Mouse (Mus musculus): Measurements from ENCODE around the gene Gm20388. TPM values are rescaled to one million over a fixed set of nuclear protein-coding genes. Genes with fewer than 3 reads are reported as not detected.
A peak's percentile ranks its signal among the peaks of the same experiment; 100 is the strongest.

Gene Gm20388
- polyA plus RNA-seq, 1 experiment: 28.1 TPM

GRCm38 (mm10) chr8:120072827-120073226, 162.2 kb downstream of the Gm20388 start:
- Histone ChIP-seq H3K9ac (ENCODE audit: low read depth, poor library complexity, severe bottlenecking) (no peak overlapping the region), H3K4me3 (ENCODE audit: low read depth, low read length) (no peak overlapping the region), H3K36me3 (ENCODE audit: control insufficient read depth, insufficient read depth, low read length, poor library complexity, severe bottlenecking) (no peaks in the 10 kb centered on the region), H3K27me3 (ENCODE audit: control insufficient read depth, insufficient read depth, low read length, poor library complexity, severe bottlenecking) (no peaks in the 10 kb centered on the region), H3K9me3 (replicated peaks; ENCODE audit: control insufficient read depth, insufficient read depth, low read length, poor library complexity, severe bottlenecking) (no peaks in the 10 kb centered on the region), H3K4me1 (ENCODE audit: control insufficient read depth, insufficient read depth, low read length) (no peaks in the 10 kb centered on the region), H3K27ac (ENCODE audit: insufficient read depth, low read length) (no peak overlapping the region)
- TF ChIP-seq EP300 (IDR thresholded peaks at IDR 0.05; ENCODE audit: insufficient read depth, low read depth, low read length): no peak
- TF ChIP-seq CTCF (IDR thresholded peaks at IDR 0.05; ENCODE audit: low read depth, low read length): no peak
- no peak for TF ChIP-seq POLR2A (IDR thresholded peaks at IDR 0.05; ENCODE audit: insufficient read depth, low read length)

DNA sequence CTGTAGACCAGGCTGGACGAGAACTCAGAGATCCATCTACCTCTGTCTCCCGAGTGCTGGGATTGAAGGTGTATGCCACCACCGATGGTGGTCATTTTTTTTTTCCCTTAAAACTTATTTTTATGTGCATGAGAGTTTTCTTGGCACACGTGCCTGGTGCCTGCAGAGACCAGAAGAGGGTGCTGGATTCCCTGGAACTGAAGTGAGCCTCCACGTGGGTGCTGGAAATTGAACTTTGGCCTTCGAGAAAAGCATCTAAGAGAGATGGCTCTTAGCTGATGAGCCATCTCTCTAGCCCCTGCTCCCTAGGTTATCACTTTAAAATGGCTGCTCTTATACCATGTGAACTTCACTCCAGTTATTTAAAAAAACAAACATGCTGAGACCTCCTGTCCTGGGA, 163.9 kb downstream of the Gm20388 start:
- Histone ChIP-seq H3K27ac (ENCODE audit: insufficient read depth, low read length) (no peak overlapping the region), H3K9me3 (replicated peaks; ENCODE audit: control insufficient read depth, insufficient read depth, low read length, poor library complexity, severe bottlenecking) (no peaks in the 10 kb centered on the region), H3K9ac (ENCODE audit: low read depth, poor library complexity, severe bottlenecking) (no peak overlapping the region), H3K36me3 (ENCODE audit: control insufficient read depth, insufficient read depth, low read length, poor library complexity, severe bottlenecking) (no peaks in the 10 kb centered on the region), H3K4me1 (ENCODE audit: control insufficient read depth, insufficient read depth, low read length) (peaks cover 4% of the 10 kb centered on the region), H3K4me3 (ENCODE audit: low read depth, low read length) (no peak overlapping the region), H3K27me3 (ENCODE audit: control insufficient read depth, insufficient read depth, low read length, poor library complexity, severe bottlenecking) (no peaks in the 10 kb centered on the region)
- TF ChIP-seq POLR2A (IDR thresholded peaks at IDR 0.05; ENCODE audit: insufficient read depth, low read length) (no peak), CTCF (IDR thresholded peaks at IDR 0.05; ENCODE audit: low read depth, low read length) (no peak), EP300 (IDR thresholded peaks at IDR 0.05; ENCODE audit: insufficient read depth, low read depth, low read length) (no peak)

- Histone ChIP-seq H3K36me3 (ENCODE audit: control insufficient read depth, insufficient read depth, low read length, poor library complexity, severe bottlenecking) (no peaks in the 10 kb centered on the region), H3K4me3 (ENCODE audit: low read depth, low read length) (no peak overlapping the region), H3K4me1 (ENCODE audit: control insufficient read depth, insufficient read depth, low read length) (peaks cover 4% of the 10 kb centered on the region), H3K27ac (ENCODE audit: insufficient read depth, low read length) (no peak overlapping the region), H3K9ac (ENCODE audit: low read depth, poor library complexity, severe bottlenecking) (no peak overlapping the region), H3K9me3 (replicated peaks; ENCODE audit: control insufficient read depth, insufficient read depth, low read length, poor library complexity, severe bottlenecking) (no peaks in the 10 kb centered on the region), H3K27me3 (ENCODE audit: control insufficient read depth, insufficient read depth, low read length, poor library complexity, severe bottlenecking) (no peaks in the 10 kb centered on the region)
- no peak for TF ChIP-seq EP300 (IDR thresholded peaks at IDR 0.05; ENCODE audit: insufficient read depth, low read depth, low read length)
- TF ChIP-seq CTCF (IDR thresholded peaks at IDR 0.05; ENCODE audit: low read depth, low read length): no peak
- TF ChIP-seq POLR2A (IDR thresholded peaks at IDR 0.05; ENCODE audit: insufficient read depth, low read length): no peak
These were observed 164.7 kb downstream of the Gm20388 start for GRCm38 (mm10) chr8:120075347-120075746.

DNA sequence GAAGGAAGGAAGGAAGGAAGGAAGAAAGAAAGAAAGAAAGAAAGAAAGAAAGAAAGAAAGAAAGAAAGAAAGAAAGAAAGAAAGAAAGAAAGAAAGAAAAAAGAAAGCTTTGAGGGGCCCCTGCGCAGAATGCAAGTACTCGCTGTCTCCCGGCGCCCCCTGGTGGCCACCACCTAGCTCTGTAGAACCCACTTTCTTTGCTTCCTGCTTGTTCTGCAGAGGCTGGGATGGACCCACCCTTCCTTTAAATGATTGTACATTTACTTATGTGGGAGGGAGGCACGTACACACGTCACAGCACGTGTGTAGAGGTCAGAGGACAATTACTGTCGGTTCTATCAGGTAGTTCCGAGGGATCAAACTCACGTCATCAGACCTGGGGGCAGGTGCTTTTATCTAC, 167.4 kb downstream of the Gm20388 start:
- Histone ChIP-seq H3K27me3 (ENCODE audit: control insufficient read depth, insufficient read depth, low read length, poor library complexity, severe bottlenecking) (no peaks in the 10 kb centered on the region), H3K9me3 (replicated peaks; ENCODE audit: control insufficient read depth, insufficient read depth, low read length, poor library complexity, severe bottlenecking) (no peaks in the 10 kb centered on the region), H3K4me3 (ENCODE audit: low read depth, low read length) (no peak overlapping the region), H3K9ac (ENCODE audit: low read depth, poor library complexity, severe bottlenecking) (no peak overlapping the region), H3K4me1 (ENCODE audit: control insufficient read depth, insufficient read depth, low read length) (peaks cover 4% of the 10 kb centered on the region), H3K36me3 (ENCODE audit: control insufficient read depth, insufficient read depth, low read length, poor library complexity, severe bottlenecking) (no peaks in the 10 kb centered on the region), H3K27ac (ENCODE audit: insufficient read depth, low read length) (no peak overlapping the region)
- peak; percentile 66 for TF ChIP-seq CTCF (IDR thresholded peaks at IDR 0.05; ENCODE audit: low read depth, low read length)
- no peak for TF ChIP-seq EP300 (IDR thresholded peaks at IDR 0.05; ENCODE audit: insufficient read depth, low read depth, low read length)

- Histone ChIP-seq H3K27ac (ENCODE audit: insufficient read depth, low read length) (no peak overlapping the region), H3K36me3 (ENCODE audit: control insufficient read depth, insufficient read depth, low read length, poor library complexity, severe bottlenecking) (no peaks in the 10 kb centered on the region), H3K9ac (ENCODE audit: low read depth, poor library complexity, severe bottlenecking) (no peak overlapping the region), H3K27me3 (ENCODE audit: control insufficient read depth, insufficient read depth, low read length, poor library complexity, severe bottlenecking) (no peaks in the 10 kb centered on the region), H3K4me3 (ENCODE audit: low read depth, low read length) (no peak overlapping the region), H3K4me1 (ENCODE audit: control insufficient read depth, insufficient read depth, low read length) (peaks cover 4% of the 10 kb centered on the region), H3K9me3 (replicated peaks; ENCODE audit: control insufficient read depth, insufficient read depth, low read length, poor library complexity, severe bottlenecking) (no peaks in the 10 kb centered on the region)
- TF ChIP-seq POLR2A (IDR thresholded peaks at IDR 0.05; ENCODE audit: insufficient read depth, low read length): no peak
- no peak for TF ChIP-seq CTCF (IDR thresholded peaks at IDR 0.05; ENCODE audit: low read depth, low read length)
- TF ChIP-seq EP300 (IDR thresholded peaks at IDR 0.05; ENCODE audit: insufficient read depth, low read depth, low read length): 0 out of 2 replicates have a peak, but pooled peaks have one; percentile 9
These were observed 168.7 kb downstream of the Gm20388 start for GRCm38 (mm10) chr8:120079361-120079760.

GRCm38 (mm10) chr8:120083261-120083660, 172.6 kb downstream of the Gm20388 start:
- H3K9me3 ChIP-seq (replicated peaks; ENCODE audit: control insufficient read depth, insufficient read depth, low read length, poor library complexity, severe bottlenecking): no peaks in the 10 kb centered on the region
- TF ChIP-seq POLR2A (IDR thresholded peaks at IDR 0.05; ENCODE audit: insufficient read depth, low read length): no peak
- TF ChIP-seq EP300 (IDR thresholded peaks at IDR 0.05; ENCODE audit: insufficient read depth, low read depth, low read length): no peak
- TF ChIP-seq CTCF (IDR thresholded peaks at IDR 0.05; ENCODE audit: low read depth, low read length): no peak
- no peak overlapping the region for H3K27ac ChIP-seq (ENCODE audit: insufficient read depth, low read length)
- H3K9ac ChIP-seq (ENCODE audit: low read depth, poor library complexity, severe bottlenecking): no peak overlapping the region
- H3K4me1 ChIP-seq (ENCODE audit: control insufficient read depth, insufficient read depth, low read length): peaks cover 4% of the 10 kb centered on the region
- H3K36me3 ChIP-seq (ENCODE audit: control insufficient read depth, insufficient read depth, low read length, poor library complexity, severe bottlenecking): no peaks in the 10 kb centered on the region
- no peaks in the 10 kb centered on the region for H3K27me3 ChIP-seq (ENCODE audit: control insufficient read depth, insufficient read depth, low read length, poor library complexity, severe bottlenecking)
- H3K4me3 ChIP-seq (ENCODE audit: low read depth, low read length): no peak overlapping the region

Measured in ES-Bruce4 (cell line).